Mouse (Mus musculus) bone marrow macrophage, adult 2 months (primary cell): ENCODE measurements around the gene Wwp2.

ENCODE experiments used
- CTCF ChIP-seq: IDR thresholded peaks from 2 replicates; pipeline ENCODE4 v1.5.1; 2012; ENCODE audit warnings: low read depth, mild to moderate bottlenecking, low read length, moderate library complexity
- POLR2A ChIP-seq: IDR thresholded peaks from 2 replicates; pipeline ENCODE4 v1.6.1; 2012; ENCODE audit warnings: mild to moderate bottlenecking, low read depth, low read length, borderline replicate concordance

DNA sequence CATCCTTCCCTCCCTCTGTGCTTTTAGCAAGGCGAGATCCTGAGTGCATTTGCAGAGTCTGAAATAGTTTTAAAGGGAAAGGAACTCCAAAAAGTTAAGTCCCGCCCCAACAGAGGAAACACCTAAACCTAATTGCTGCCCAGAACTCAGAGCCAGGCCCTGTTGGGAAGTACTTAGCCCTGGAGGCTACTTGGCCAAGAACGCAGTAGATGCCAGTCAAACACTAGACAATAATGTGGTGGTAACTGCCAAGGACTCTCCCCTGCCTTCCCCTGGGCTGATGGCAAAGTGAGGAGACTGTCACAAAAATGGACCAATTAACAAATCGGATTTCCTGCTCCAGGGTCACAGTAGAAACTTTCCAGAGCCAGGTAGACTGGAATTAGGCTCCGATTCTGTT, 34.3 kb upstream of the Wwp2 start:
- no peak for TF ChIP-seq POLR2A
- no peak for TF ChIP-seq CTCF
